Mouse (Mus musculus) thymus, adult 18-20 months (tissue): ENCODE results near the gene Il16.

Experiments
- DNase-seq, 2 experiments: peaks; one replicate each; pipeline ENCODE4 v3.0.0; 2022; ENCODE audit warnings: mixed read lengths in 2 of 2

The Il16 gene

DNA sequence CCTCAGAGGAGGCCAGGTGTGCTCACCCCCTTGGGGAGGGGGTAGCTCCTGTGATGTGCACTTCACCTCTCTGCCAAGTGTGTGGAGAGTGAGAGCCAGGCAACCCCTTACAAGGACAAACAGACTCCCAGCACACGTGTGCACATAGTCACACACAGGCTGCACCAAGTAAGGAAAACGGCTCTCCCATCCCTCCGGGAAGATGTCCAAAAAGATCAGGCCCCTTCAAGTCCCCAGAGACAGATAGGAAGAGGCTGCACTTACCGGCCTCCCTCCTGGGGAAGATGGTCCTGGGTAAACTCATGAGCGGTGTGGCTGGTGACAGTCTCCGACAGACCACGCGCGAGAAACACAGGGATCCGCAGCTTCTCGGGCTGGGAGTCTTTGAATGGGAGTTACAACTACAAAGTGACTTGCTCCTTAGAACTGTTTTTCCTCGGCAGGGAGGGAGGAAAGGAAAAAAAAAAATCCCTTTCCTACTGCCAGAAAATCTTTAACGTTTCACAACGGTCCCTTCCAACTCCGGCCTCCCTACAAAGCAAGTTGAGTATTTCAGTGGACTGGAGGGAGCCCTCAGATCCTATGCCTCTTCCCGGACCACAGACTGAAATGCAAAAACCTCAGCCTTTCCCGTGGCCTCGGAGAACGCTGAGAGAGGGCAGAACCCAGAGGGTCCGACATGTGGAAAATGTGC, at the start of gene Il16:
Gene Il16 (minus strand): TSS at position 314 of the 694 bp plus-strand sequence.
- DNase-seq: no peak

DNA sequence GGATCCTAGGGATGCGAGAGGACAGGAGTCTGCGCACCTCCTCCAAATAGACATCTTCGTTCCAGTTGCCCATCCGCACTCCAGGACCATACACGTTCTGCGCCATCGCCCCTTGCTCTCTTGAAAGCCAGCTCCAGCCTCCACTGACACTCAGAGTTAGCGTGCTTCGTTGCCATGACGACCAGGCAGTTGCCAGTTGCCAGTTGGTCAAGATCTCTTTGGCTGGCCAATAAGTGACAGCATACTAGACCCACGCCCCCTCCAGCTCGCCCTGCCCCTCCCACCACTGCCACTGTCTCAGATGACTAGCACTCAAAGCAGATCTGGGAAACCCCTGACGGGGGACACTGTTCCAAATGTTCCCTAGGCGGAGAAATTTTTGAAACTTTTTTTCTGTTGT, 49.2 kb upstream of the Il16 start, which contains the start of gene Cfap161:
Gene Cfap161 (minus strand): TSS at position 176 of the 400 bp plus-strand sequence.
- DNase-seq: no peak

GRCm38 (mm10) chr7:83794006-83794683, 48.6 kb upstream of the Il16 start:
- DNase-seq: no peak

- no peak for DNase-seq
These were observed 35.4 kb upstream of the Il16 start for GRCm38 (mm10) chr7:83780881-83781280.

GRCm38 (mm10) chr7:83780026-83780425, 34.5 kb upstream of the Il16 start:
- DNase-seq: no peak

- DNase-seq: no peak
These were observed 33.5 kb upstream of the Il16 start for GRCm38 (mm10) chr7:83779028-83779427.

GRCm38 (mm10) chr7:83778516-83778915, 33.0 kb upstream of the Il16 start:
- DNase-seq: no peak

DNA sequence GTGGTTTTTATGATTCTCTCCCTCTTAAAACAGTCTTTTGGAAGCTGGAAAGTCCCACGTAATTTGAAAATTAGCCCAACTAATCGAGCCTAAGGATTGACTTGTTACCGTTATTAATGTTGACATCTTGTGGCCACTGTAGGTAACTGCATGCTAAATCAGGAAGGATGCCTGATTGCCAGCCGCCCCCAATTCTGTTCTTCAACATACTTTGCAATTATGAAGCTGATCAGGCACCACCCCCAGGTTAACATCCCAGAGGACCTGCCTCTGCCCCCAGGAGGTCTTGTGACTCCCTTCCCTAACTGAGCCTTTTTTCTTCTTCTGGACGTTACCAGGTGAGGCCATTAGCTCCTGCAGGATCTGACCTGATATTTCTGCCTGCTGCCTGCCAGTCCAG, 29.2 kb upstream of the Il16 start:
- DNase-seq: no peak

DNA sequence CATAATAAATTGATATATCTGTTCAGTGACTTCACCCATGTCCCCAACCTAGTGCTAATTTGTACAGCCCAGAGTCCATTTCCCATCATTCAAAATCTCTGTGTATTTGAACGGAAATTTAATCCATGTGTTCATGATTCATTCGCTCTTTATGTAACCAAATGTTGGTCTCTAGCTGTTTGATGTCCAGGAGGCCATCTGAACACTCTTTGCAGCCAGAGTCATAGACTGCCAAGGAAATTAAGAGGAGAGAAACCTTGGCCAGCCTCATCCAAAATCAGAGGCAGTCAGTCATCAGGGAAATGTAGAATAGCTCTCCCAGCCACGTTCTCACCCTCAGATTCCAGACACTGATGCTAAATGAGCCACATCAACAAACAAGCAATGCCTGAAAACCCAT, 18.1 kb upstream of the Il16 start:
- DNase-seq: no peak

GRCm38 (mm10) chr7:83762336-83762735, 16.8 kb upstream of the Il16 start:
- DNase-seq: no peak

GRCm38 (mm10) chr7:83751055-83751454, 5.5 kb upstream of the Il16 start:
- DNase-seq: no peak

- DNase-seq: no peak
These were observed 2.9 kb upstream of the Il16 start for GRCm38 (mm10) chr7:83748405-83748804.

DNA sequence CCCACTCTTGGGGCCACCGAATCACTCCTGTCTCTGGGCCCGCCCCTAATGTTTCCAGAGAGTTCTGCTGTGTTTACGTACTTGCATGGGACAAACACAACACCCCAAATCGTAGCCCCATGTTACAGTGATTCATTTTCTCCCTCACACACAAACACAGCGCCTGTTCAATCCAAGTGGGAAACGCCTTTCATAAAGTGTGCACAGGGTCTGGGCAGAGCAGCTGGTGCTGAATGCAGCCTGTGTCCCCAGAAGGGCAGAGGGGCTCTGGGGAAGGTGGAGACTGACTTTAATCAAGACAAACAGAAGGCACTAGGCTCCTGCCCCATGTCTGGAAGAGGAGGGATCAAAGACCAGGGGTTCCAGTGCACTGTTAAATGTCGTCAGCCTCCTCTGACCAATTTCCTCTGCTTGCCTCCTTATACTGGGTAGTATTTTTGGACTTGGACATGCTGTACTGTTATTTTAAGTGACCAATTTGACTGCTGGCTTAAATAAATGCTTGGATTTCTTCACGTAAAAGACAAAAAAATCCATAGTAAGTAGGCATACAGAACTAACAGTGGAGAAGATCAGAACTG, 671 bp upstream of the Il16 start:
- DNase-seq: no peak

DNA sequence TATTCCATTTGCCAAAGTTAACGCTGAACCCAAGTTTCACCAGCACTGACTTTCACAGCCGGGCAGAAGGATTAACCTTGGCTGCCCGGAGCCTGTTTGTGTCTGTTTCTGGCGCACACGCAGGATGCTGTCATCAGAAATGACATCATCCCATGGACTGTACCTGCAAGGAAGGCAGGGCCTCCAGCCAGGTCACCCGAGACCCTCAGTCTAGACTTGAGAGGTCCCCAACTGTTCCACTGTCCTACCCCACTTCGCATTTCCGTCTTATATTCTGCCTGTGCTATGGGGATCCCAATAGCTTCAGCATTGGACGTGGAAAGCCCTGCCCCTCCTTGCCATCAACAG, 487 bp downstream of the Il16 start:
- DNase-seq: no peak

GRCm38 (mm10) chr7:83744250-83744649, 1.3 kb downstream of the Il16 start:
- no peak for DNase-seq

GRCm38 (mm10) chr7:83742690-83743089, 2.8 kb downstream of the Il16 start:
- no peak for DNase-seq

- DNase-seq: no peak
These were observed 3.5 kb downstream of the Il16 start for GRCm38 (mm10) chr7:83742026-83742425.

- no peak for DNase-seq
These were observed 5.7 kb downstream of the Il16 start for GRCm38 (mm10) chr7:83739680-83740310.

GRCm38 (mm10) chr7:83738623-83739462, 6.7 kb downstream of the Il16 start:
- DNase-seq: no peak

GRCm38 (mm10) chr7:83737914-83738490, 7.5 kb downstream of the Il16 start:
- no peak for DNase-seq

DNA sequence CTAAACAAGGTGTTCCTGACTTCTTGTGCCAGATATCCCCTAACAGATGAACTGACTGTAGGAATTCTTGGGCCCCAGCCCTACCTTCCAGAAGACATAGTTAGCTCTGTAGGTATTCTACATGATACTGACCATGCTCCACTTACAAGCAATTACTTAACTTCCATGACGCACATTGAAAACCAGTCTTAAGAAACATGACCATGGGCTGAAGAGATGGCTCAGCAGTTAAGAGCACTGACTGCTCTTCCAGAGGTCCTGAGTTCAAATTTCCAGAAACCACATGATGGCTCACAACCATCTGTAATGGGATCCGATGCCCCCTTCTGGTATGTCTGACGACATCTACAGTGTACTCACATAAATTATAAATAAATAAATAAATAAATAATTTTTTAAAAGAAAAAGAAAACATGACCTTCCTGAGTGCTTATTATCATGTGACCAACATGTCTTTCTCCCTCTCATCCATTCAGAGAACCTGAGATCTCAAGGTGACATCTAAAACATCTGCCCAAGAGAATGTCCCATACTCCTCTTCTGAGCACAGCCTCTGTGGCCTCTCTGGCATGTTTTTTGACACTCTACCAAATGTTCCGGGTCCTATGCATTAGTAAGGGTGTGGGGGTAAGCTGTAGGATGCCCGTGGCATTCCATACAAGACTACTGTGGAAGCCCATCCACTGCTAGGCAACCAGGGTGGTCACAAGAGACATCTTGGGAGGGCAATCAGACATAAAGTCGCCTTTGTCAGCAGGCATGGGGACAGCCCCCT, 9.0 kb downstream of the Il16 start:
- DNase-seq: no peak
